Mouse (Mus musculus): ENCODE data around the gene Dok5. TPM values are rescaled to one million over a fixed set of nuclear protein-coding genes. Genes with fewer than 3 reads are reported as not detected.
A peak's percentile ranks its signal among the peaks of the same experiment; 100 is the strongest.

The Dok5 gene
- polyA plus RNA-seq, 1 experiment, result not detected

DNA sequence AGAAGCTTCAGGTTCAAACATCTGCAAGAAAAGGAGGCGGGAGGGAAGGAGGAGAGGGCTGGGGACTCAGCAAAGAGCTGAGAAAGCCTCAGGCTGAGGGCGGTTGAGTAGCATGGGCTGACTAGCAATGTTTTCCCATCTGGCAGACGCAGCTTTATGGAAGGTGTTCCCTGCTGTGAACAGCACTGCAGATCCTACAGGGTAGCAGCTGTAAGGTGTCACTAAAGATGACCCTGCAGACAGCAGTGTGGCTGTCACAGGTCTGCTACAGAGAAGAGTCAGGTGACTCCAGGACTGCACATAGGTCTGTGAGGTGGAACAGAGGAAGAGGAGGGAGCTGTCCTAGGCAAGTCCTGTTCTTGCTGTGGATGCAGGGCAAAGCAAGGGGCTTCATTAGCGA lies 11.2 kb upstream of the Dok5 start:
- Histone ChIP-seq H3K36me3 (replicated peaks; ENCODE audit: low read length) (no peaks in the 10 kb centered on the region), H3K27me3 (replicated peaks) (no peaks in the 10 kb centered on the region), H3K4me1 (no peaks in the 10 kb centered on the region), H3K9me3 (peaks cover 75% of the 10 kb centered on the region), H3K4me3 (replicated peaks) (no peak overlapping the region)
- TF ChIP-seq FLI1 (IDR thresholded peaks at IDR 0.05; ENCODE audit: low read length), result no peak
- TF ChIP-seq GATA1 (IDR thresholded peaks at IDR 0.05; ENCODE audit: borderline replicate concordance, low read length), result no peak

DNA sequence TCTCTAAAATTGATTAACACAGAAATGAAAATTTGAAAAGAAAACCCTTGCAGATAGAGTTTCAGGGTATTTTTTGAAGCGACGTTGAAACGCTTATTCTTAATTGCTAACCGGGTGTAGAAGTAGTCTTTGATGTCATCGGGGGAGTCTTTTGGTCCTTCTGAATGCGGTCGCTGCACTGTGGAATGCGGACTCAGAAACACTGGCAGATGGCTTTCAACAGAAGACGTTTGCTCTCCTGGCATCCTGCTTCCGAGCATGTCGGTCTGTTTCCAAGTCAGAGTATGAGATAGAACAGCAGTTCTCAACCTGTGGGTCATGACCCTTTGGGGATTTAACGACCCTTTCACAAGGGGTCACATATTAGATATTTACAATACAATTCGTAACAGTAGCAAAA lies 7.5 kb upstream of the Dok5 start:
- H3K4me1 ChIP-seq, result no peaks in the 10 kb centered on the region
- TF ChIP-seq FLI1 (IDR thresholded peaks at IDR 0.05; ENCODE audit: low read length) (no peak), GATA1 (IDR thresholded peaks at IDR 0.05; ENCODE audit: borderline replicate concordance, low read length) (no peak)
- no peak overlapping the region for H3K4me3 ChIP-seq (replicated peaks)
- no peaks in the 10 kb centered on the region for H3K27me3 ChIP-seq (replicated peaks)
- H3K9me3 ChIP-seq, result peaks cover 83% of the 10 kb centered on the region
- H3K36me3 ChIP-seq (replicated peaks; ENCODE audit: low read length), result no peaks in the 10 kb centered on the region

DNA sequence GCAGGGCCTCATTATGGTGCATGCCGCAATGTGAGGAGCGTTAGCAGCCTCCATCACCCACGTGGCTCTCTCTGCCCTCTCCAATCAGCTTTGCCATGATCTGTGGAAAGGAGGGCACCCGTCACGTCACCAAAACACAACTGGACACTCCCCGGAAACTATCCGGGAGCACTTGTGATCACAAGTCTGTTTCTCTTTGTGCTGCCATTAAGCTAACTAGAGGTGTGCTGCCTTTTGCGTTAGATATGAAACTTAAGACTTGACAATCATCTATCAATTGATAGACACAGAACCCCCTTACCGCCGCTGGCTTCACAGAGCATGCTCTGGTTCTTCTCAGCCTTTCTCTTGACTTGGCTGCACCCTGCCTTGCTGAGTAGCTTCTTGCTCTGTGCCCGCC lies 6.9 kb upstream of the Dok5 start:
- Histone ChIP-seq H3K36me3 (replicated peaks; ENCODE audit: low read length) (no peaks in the 10 kb centered on the region), H3K9me3 (peaks cover 83% of the 10 kb centered on the region), H3K4me3 (replicated peaks) (peak overlapping the region; percentile 74), H3K4me1 (no peaks in the 10 kb centered on the region), H3K27me3 (replicated peaks) (no peaks in the 10 kb centered on the region)
- TF ChIP-seq FLI1 (IDR thresholded peaks at IDR 0.05; ENCODE audit: low read length), result no peak
- TF ChIP-seq GATA1 (IDR thresholded peaks at IDR 0.05; ENCODE audit: borderline replicate concordance, low read length), result no peak

- no peak overlapping the region for H3K4me3 ChIP-seq (replicated peaks)
- no peaks in the 10 kb centered on the region for H3K36me3 ChIP-seq (replicated peaks; ENCODE audit: low read length)
- no peaks in the 10 kb centered on the region for H3K27me3 ChIP-seq (replicated peaks)
- H3K4me1 ChIP-seq, result no peaks in the 10 kb centered on the region
- peaks cover 77% of the 10 kb centered on the region for H3K9me3 ChIP-seq
- TF ChIP-seq GATA1 (IDR thresholded peaks at IDR 0.05; ENCODE audit: borderline replicate concordance, low read length), result no peak
- TF ChIP-seq FLI1 (IDR thresholded peaks at IDR 0.05; ENCODE audit: low read length), result no peak
Measured at GRCm38 (mm10) chr2:170725796-170726195, 5.8 kb upstream of the Dok5 start.

DNA sequence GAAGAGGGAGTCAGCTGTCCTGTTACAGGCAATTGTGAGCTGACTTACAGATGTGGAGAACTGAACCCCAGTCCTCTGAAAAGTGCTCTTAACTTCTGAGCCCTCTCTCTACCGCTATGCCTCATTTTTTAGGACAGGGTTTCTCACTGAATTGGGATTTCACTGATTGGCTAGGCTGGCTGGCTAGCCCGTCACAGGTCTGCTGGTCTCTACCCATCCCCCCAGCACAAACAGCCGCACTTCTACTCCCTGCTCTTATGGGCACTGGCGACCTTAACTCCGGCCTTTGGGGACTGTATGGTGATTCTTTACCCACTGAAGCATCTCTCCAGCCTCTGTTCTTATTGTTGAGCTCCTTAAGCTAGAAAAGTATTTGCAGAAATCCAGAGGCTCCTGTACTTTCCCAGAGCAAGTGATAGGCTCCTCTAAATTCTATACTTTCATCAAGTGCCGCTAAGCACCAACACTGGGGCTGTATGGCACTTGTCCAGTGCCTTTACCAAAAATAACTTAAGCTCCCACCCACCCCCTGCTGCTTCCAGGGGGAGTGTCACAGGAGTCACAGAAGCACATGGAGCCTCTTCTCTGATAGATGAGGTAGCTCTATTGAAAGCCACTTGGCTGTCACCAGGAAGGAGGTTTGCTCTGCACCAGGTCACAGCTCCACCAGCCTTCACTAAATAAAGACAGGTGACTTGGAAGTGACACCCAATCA lies 4.5 kb upstream of the Dok5 start:
- H3K4me1 ChIP-seq, result no peaks in the 10 kb centered on the region
- no peak overlapping the region for H3K4me3 ChIP-seq (replicated peaks)
- H3K27me3 ChIP-seq (replicated peaks), result peaks cover 4% of the 10 kb centered on the region
- no peaks in the 10 kb centered on the region for H3K36me3 ChIP-seq (replicated peaks; ENCODE audit: low read length)
- peaks cover 80% of the 10 kb centered on the region for H3K9me3 ChIP-seq
- TF ChIP-seq GATA1 (IDR thresholded peaks at IDR 0.05; ENCODE audit: borderline replicate concordance, low read length) (no peak), FLI1 (IDR thresholded peaks at IDR 0.05; ENCODE audit: low read length) (no peak)

DNA sequence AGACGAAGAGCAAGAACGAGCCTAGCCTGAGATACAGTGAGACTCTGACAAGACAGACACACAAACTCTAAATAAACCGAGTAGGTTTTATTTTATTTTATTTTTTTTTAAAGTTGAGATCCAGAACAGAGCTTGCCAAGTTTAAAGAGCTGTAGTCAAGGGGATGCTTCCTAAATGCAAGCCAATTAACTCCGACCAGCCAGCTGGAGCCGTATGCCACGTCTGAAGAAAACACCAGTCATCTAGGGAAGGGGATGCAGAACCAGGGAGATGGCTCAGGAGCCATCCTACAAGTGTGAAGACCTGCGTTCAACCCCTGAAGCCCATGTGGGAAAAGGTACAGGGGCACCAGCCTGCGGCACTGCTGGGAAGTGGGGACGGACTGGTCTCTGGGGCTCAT lies 2.7 kb upstream of the Dok5 start:
- TF ChIP-seq GATA1 (IDR thresholded peaks at IDR 0.05; ENCODE audit: borderline replicate concordance, low read length), result no peak
- TF ChIP-seq FLI1 (IDR thresholded peaks at IDR 0.05; ENCODE audit: low read length), result no peak
- H3K27me3 ChIP-seq (replicated peaks), result peaks cover 6% of the 10 kb centered on the region
- peaks cover 69% of the 10 kb centered on the region for H3K9me3 ChIP-seq
- H3K4me1 ChIP-seq, result no peaks in the 10 kb centered on the region
- H3K4me3 ChIP-seq (replicated peaks), result no peak overlapping the region
- H3K36me3 ChIP-seq (replicated peaks; ENCODE audit: low read length), result no peaks in the 10 kb centered on the region

GRCm38 (mm10) chr2:170729661-170730060 lies 1.9 kb upstream of the Dok5 start:
- TF ChIP-seq FLI1 (IDR thresholded peaks at IDR 0.05; ENCODE audit: low read length) (no peak), GATA1 (IDR thresholded peaks at IDR 0.05; ENCODE audit: borderline replicate concordance, low read length) (no peak)
- peaks cover 6% of the 10 kb centered on the region for H3K27me3 ChIP-seq (replicated peaks)
- no peak overlapping the region for H3K4me3 ChIP-seq (replicated peaks)
- H3K36me3 ChIP-seq (replicated peaks; ENCODE audit: low read length), result no peaks in the 10 kb centered on the region
- H3K9me3 ChIP-seq, result peaks cover 63% of the 10 kb centered on the region
- no peaks in the 10 kb centered on the region for H3K4me1 ChIP-seq

DNA sequence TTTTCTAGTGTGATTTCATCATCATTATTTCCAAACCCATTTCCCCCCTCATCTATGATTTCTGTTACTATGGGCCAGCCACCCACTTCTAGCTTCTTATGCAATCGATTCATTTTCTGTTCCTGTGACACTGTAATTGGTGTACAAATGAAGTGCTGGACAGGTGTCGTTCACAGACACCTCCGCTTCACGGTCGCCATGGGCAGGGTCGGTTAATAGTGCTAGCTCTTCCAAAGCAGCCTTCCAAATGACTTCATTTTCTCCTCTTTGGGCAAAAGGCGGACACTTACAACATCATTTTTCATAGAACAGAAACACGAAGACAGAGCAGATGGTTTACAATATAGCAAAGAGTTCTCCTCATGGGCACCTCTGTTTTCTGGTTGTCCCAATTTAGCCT lies 1.5 kb upstream of the Dok5 start:
- peaks cover 6% of the 10 kb centered on the region for H3K27me3 ChIP-seq (replicated peaks)
- TF ChIP-seq FLI1 (IDR thresholded peaks at IDR 0.05; ENCODE audit: low read length), result no peak
- no peak for TF ChIP-seq GATA1 (IDR thresholded peaks at IDR 0.05; ENCODE audit: borderline replicate concordance, low read length)
- no peaks in the 10 kb centered on the region for H3K36me3 ChIP-seq (replicated peaks; ENCODE audit: low read length)
- H3K9me3 ChIP-seq, result peaks cover 61% of the 10 kb centered on the region
- H3K4me1 ChIP-seq, result no peaks in the 10 kb centered on the region
- H3K4me3 ChIP-seq (replicated peaks), result no peak overlapping the region

- peaks cover 6% of the 10 kb centered on the region for H3K27me3 ChIP-seq (replicated peaks)
- no peaks in the 10 kb centered on the region for H3K36me3 ChIP-seq (replicated peaks; ENCODE audit: low read length)
- TF ChIP-seq GATA1 (IDR thresholded peaks at IDR 0.05; ENCODE audit: borderline replicate concordance, low read length), result no peak
- no peaks in the 10 kb centered on the region for H3K4me1 ChIP-seq
- no peak overlapping the region for H3K4me3 ChIP-seq (replicated peaks)
- peaks cover 59% of the 10 kb centered on the region for H3K9me3 ChIP-seq
Measured at GRCm38 (mm10) chr2:170730781-170731180, 826 bp upstream of the Dok5 start.

- Histone ChIP-seq H3K4me3 (replicated peaks) (no peak overlapping the region), H3K9me3 (peaks cover 59% of the 10 kb centered on the region), H3K4me1 (no peaks in the 10 kb centered on the region), H3K36me3 (replicated peaks; ENCODE audit: low read length) (no peaks in the 10 kb centered on the region), H3K27me3 (replicated peaks) (peaks cover 6% of the 10 kb centered on the region)
- TF ChIP-seq GATA1 (IDR thresholded peaks at IDR 0.05; ENCODE audit: borderline replicate concordance, low read length) (no peak), FLI1 (IDR thresholded peaks at IDR 0.05; ENCODE audit: low read length) (no peak)
Measured at GRCm38 (mm10) chr2:170731205-170731604, 402 bp upstream of the Dok5 start.

Data from megakaryocyte, embryonic 14.5 days (primary cell).